Mouse (Mus musculus) frontal cortex, postnatal 36 days (tissue): ENCODE measurements around the gene Iqschfp.

ENCODE experiments used
- DNase-seq, 2 experiments: peaks; one replicate each; pipeline ENCODE4 v3.0.0; 2022; ENCODE audit warnings: low spot score in 2 of 2

Iqschfp gene

DNA sequence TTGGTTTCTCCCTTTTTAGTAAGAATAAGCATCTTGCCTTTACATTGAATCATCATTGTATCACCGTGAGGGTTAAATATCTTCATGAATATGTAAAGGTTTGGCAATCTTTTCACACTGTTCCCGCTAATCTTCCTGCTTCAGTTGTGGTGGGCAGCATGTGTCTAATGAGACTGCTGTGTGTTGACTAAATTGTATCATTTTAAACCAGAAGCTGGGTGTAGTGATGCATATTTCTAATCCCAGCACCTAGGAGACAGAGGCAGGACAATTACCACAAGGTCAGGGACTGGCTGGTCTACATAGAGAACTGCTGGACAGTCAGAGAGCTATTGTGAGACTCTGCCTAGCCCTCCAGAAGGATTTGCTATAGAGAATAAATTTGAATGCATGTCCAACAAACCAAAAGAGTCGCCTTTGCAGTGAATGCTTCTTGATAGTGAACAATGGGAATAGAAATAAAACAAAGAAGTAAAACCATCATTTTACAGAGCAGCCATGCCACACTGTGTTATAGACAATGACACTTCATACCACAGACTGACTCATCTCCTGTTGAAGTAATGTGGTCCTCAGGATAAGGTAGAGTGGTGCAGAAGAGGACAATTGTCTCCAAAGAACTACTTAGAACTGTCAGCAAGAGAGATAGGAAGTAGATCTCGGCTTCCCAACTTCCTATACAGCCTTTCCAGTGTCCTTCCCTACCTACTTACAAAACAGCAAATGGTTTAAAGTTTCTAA lies 310.3 kb downstream of the Iqschfp start:
- no peak for DNase-seq

DNA sequence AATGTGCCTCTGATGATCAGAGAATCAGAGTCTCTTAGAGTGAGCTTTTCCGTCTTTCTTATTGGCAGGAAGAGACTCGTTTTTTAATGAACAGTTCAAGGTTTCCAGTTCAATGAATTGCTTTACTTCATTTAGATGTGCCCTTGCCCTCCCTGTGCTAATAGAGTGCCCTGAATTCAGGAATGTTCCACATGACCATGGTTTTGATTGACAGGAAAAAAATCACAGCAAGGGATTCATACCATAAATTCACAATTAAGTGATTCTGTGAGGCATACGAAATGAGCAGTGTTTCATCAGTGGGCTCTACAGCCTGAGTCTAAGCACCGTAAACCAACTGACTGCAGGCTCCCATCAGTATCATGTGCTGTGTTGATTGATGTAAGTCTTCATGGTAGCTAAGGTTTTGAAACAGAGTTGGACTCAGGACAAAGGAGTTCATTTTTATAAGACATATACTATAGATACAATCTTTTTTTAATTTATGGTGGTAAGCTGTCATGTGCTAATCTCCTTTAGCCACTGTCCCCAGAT lies 312.0 kb downstream of the Iqschfp start:
- DNase-seq: no peak

DNA sequence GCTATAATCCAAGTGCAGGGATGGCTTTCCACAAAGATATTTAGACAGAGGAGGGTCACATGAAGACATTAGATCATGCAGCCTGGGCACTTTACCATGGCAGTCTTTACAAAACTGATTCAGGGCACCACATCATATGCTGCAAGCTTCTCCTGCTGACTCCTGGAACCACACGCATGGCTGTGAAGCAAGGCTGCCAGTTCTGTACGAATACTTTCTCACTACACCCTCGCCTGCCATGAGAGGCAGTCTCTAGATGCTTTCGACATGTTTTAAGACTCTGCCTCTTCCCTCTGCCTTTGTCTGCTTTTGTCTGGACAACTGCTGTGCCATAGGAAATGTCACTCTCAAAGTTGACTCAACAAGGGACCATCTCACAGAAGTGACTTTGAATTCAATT lies 318.4 kb downstream of the Iqschfp start:
- no peak for DNase-seq

DNA sequence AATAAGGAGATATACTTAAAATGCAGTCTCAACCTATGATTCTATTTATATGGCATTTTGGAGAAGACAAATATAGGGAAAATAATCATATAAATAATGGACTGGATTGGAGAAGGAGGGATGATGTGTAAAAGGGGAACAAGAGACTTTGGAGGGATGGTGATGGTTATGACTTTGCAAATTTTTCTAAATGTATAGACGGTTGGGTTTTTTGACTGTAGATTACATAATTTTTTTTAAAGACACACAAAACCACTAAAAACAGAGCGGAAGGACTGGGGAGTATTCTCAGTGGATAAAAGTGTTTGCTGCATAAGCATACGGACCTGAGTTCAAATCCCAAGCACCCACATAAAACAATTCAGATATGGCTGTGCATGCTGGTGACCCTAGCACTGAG lies 329.4 kb downstream of the Iqschfp start:
- no peak for DNase-seq

DNA sequence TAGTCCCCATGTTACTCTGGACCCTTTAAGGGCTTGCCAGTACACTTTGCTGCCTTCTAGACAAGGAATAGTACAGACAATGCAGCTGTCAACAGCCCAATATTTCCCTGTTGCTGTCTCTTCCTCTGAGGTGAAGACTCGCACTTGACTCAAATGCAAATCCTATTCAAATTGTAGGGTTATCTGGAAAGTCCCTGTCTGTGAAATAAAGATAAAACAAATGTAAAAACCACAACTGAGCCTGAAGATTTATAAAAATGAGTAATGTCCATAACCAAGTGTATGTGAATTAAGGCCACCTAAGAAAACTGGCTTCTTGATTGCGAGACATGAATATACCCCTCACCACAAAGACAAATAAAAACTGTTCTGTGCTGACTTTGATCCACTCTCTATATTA lies 347.9 kb downstream of the Iqschfp start:
- no peak for DNase-seq

DNA sequence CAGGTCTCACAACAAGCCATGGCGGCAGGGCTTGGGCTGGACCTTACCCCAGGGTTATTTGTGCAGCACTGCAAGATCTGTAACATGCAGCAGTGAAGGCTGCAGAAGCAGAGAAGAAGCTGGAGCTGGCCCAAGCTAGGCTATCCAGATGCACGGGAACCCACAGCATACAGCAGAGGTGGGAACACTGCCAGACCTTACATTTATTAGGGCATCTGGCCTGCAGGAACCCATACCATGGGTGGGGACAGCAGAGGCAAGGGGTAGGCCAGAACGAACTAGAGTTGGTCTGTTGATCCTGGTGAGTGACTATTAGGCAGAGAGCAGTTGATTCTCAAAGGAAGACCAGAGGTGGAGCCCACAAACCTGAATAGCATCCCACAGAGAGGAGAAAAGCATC lies 351.2 kb downstream of the Iqschfp start:
- no peak for DNase-seq

DNA sequence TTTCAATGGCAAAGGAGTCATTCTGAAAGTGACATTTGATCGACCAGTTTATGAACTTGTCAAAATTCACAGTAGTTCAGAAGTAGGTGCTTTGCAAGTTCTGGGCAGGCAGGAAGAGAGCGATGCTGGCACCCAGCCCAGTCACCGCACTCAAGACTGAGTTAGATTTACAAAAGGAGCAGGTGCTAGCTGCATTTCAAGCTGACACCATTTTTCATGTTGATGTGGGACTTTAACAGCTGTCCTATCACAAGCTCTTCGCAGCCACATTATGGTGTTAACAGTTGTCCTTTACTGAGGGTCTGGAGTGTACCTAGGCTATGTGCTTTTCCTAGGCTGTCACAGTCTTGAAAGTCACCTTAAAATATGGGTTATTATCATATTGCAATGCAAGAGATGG lies 354.1 kb downstream of the Iqschfp start:
- peak in 1 of 2 experiments; percentile 28 for DNase-seq

DNA sequence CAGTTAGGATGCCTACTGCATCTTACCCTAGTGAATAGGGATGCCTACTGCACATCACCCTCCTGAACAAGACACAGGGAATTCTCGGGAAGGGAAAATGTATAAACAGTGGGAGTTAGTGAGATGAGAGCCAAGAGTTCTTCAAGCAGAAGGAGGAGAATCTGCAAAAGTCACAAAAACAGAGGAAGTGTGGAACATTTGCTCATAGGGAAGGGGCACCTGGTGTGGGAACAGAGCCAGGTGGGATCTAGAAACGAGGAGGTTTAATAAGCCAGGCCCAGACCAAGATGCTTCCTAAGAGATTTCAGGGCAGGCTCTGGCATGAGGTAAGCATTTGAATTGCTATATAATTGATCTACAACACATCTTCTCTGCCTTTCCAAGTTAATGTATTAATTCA lies 358.6 kb downstream of the Iqschfp start:
- peak; percentile 19 to 21 for DNase-seq

DNA sequence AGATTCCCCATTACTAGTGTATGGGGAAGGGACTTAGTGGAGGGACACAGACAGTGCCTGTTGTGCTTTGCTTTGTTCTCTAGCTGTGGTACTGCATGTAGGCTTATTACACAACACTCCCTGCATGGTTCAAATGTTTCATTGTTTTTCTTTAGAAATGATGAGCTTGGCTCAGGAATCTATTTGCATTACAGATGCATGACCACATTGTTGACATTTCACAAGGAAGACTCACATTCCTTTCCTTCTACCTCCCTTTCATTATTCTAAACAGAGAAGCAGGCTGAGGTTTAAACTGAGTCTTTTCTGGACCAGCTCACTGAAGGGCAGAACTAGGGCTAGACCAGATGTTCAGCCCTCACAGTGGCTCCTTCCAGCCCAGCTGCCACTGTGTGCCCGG lies 360.3 kb downstream of the Iqschfp start:
- DNase-seq: no peak

DNA sequence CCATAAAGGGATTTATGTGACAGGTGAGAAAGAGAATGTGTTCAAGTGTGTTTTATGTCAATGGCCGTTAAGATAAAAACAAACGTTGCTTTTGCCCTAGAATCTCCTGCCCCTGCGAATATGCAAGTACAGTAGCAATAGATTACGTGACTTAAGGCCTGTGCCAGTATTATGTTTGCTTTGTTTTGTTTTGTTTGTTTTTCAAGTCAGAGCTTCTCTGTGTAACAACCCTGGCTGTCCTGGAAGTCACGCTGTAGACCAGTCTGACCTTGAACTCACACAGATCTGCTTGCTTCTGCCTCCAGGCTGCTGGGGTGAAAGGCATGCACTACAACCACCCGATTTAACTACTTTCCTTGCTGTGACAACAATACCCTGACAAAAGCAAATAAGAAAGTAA lies 370.3 kb downstream of the Iqschfp start:
- DNase-seq: no peak

DNA sequence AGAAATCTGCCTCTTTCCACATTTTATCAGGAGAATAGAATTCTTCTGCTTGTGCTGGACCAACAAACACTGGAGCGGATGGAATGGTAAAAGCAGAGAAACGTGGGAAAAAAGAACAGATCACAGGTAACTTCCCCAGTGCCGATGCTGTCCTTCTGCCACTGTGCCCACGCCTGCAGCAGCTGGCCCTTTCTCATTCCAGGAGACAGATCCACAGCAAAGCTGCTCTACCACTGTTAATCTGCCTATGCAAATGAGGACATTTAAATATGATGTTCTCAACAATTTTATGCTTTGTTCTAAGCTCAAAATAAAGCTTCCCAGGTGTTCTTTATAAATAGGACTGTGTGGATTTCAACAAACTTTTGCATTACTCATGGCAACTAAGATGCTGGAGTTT lies 375.9 kb downstream of the Iqschfp start:
- DNase-seq: no peak

DNA sequence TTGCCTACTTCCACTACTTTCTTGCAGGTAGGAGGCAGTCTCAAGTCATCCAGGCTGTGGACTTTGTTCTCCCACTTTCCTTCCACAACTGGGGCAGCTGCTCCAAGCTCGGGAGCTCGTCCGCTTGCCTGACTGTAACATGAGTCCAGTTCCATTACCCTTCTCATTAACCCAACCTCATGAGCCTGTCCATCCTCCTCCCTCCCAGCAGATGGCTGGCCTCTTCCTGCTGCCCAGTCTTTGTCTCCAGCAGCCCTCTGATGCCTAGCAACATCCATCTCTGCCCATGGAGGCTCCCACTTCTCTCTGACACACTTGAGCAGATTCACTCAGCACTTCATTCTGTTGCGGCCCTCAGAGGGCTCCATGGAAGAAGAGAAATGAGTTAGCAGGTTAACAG lies 377.2 kb downstream of the Iqschfp start:
- no peak for DNase-seq

DNA sequence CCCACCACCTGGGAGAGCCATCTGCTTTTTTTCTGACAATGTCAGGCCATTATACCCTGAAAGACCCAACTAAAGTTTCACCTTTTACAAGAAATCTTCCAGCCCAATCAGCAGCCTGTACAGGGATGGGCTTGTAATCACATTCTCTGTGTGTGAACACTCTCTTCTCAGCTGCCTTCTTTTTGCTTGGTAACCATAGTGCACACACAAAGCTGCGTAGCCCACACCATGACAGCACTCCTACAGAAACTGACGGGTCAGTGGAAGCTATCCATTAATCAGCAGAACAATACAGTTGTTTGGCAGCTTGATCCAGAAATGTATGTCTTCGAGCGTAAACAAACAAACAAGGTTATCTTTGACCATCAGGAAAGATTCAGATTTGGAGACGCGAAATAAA lies 378.2 kb downstream of the Iqschfp start:
- no peak for DNase-seq

DNA sequence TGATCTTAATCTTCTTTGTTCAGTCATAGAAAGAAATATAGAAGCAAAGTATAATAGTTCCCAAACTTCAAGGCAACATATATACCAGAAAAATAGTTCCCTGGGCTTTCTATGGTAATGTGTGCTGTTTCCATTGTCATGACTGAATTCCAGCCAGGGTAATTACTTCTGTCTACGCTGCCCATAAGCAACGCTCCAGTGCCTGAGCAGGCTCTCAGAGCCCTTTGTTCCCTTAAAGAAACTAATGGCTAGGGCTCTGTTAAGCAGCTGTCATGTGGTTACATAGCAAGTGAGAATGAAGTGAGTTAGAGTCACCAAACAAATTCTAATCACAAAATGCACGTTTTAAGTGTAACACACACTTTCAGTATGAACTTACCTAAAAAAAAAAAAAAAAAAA lies 379.4 kb downstream of the Iqschfp start:
- DNase-seq: no peak

DNA sequence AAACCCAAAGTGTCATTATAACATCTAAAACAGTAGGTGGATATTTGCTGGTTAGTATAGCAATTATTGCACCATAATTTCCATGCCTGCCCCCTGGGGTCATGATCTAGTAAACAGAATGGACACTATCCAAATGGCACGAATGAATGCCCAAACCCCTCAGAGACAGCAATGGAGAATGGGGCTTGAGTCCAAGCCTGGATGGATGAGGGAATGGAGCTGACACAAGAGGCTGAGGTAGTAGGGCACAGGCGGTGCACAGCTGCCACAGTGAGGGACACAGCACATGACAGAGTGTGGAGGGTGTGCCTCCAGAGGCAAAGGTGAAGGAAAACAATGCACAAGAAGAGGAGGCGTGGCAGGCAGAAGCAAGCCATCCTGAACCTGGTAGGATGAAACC lies 379.8 kb downstream of the Iqschfp start:
- DNase-seq: no peak

DNA sequence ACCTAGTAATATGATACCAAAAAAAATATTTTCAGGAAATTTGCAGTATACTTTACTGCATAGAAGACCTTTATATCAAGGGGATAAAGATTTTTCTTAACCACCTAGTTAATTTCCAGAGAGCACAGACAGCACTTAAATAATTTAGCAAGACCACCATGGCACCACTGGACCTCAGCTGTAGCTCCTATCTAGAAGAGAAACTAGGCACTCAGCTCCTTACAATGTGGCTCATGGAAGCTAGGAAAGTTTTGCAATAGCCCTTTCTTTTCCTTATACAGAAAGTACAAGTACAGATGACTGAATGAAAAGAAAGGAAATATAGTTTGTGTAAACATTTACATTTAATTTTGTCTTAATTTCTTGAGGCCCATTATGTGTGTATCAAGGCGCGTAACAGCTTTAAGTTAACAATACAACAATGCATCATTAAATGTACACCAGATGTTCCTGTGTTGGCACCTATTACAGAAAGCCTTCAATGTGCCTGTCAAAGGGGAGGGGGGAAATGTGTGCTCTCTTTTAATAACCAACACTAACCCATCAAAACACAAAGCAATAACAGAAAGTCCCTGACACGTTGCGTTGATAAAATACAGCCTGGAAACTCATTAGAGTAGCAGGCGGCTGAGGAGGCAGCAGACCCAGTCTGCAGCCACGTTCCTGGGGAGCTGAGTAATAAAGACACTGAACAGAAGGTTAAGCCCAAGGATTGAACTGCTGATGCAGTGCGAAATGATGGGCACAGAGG lies 391.0 kb downstream of the Iqschfp start:
- no peak for DNase-seq

DNA sequence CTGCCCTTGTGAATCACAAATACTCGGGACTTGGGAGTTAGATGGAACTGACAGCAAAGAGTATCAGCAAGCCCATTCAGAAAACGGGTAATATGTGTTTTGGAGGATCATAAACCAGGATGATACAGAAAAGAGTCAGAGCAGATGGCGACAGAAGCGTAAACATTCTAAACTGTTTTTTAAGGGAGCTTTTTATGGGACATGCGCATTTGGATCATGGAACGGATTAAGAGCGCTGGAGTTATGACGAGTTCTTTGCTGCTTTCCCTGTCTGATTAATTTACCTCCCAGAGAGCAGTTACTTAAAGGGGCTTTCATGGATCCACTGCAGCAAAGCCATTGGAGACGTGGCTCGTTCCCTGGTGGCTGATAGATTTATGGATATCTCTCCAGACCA lies 391.6 kb downstream of the Iqschfp start:
- DNase-seq: peak in 1 of 2 experiments; percentile 16

DNA sequence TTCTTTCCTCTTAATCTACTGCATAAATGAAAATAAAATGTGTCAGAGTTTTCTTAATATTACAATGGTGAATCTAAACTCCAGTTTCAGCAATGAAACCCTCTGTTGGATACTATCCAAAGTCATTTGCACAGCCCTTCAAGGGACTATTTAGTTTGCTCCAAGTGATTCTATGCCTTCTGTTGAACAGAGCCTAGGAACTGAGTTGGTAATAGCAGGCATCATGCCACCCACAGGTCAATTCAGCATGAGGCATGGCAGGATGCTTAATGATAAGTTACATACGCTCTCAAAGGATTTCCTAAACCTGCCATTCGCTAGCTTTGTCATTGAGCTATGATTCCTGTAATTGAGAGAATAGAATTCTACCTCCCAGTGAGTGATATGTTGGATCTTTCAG lies 392.5 kb downstream of the Iqschfp start:
- DNase-seq: no peak

DNA sequence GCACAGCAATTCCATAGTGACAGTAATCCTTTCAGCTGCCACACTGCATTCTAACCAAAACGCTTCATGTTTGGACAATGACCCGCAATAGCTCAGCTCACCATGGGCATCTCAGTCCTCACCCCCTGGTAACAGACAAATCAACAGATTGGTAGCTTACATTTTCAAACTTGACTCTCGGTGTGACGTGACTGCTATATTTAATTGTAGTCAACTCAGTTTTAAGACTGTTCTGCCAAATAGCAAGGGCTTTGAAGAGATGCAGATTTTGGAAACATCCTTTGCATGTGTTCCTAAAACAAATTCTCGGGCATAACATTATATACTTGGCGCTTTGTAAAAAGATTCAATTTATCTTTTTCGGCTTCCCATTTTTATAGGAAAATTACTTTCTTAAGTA lies 404.7 kb downstream of the Iqschfp start:
- no peak for DNase-seq

DNA sequence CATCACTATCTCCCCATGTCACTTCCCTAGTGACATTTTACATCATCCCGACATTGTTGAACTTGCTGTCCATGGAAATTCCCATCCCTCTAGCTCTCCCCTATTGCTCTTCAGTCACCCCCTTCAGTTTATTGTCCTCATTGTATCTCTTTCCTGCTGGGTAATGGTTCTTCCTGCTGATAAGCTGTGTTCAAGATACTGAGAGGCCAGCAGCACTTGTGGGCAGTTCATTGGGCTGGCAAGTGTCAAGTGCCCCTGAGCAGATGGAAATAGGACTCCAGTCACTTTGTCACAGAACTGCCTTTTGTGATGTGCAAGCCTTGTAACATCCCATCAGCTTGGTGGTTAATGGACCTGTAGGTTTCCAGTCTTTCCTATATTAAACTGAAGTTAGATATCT lies 413.6 kb downstream of the Iqschfp start:
- no peak for DNase-seq

DNA sequence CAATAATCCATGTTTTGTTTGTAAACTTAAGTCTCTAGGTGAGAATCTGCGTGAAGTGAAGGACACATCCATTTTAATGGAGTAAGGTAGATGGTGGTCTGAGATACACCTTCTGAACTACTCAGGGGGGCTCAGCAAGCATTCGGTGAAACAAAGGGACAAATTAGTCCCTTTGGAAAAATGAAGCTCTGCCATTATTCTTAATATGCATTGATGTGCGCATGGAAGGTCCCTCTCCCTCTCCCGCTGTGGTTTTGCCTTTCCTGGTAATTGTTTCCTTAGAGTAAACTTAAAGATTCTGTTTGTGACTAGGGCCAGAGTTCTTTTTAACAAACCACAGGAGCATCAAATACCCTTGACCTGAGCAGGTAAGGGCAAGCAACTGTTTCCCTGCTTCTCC lies 414.7 kb downstream of the Iqschfp start:
- no peak for DNase-seq

DNA sequence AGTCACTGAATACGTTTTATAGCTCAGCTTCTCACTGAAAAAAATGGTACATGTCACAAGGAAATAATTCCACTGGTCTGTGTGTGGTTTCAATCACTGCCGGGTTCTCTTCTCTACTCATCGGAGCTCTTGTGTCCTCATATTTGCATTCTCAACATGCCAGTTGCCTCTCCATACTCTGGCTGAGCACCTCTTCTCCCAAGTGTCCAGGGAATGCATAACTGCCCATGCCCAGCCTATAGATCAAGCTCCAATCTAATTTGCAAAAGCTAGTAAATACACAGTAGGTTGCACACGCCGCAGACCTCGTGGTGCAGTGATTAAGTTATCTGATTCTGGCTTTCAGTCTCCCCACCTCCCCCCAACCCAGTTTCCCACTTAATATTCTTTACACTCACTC lies 433.5 kb downstream of the Iqschfp start:
- no peak for DNase-seq

DNA sequence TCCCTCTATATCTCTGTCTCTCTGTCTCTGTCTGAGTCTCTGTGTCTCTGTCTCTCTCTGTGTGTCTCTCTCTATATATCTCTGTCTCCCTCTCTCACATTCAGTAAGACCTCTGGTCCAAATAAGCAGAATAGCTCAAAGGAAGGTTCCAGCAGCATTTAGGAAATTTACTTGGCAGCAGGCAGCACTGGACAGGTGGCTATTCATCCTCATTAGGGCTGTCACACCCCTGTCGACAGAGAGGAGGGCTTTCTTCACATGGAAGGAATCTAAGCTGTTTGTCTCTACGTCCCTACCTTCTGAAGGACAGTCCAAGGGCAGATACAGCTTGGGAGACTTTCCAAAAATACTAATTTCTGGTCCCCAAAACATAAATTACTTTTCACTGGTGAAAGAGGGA lies 440.5 kb downstream of the Iqschfp start:
- DNase-seq: no peak
